In the genomic region with DNA sequence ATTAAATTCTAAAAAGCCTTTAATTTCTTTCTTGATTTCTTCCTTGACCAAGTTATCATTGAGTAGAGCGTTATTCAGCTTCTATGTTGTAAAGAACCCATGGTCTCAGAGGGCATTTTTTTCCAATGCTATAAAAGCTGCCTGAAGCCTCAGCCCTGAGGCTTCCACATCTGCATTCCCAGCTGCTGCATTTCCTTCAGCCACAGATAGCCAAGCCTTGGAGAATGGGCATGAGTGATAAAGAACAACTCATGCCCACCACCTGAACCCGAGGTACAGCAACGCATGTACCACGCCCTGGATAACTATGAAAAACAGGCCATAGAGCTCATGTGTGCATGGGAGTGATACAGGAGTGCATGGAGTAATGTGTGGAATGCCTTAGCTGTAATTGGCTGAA, we compare ENCODE assay signal across 27 mouse cellular contexts.
"Had no signal": no experiment of that assay in that cellular context is flagged by ENCODE, and none has a peak within 500 bp of the region (broad histone marks: within the 10 kb centered on the region; RNA-seq: fewer than 3 reads in every experiment).

No protein-coding gene starts in this region.

- ATAC-seq: forebrain, embryonic 13.5 days; forebrain, embryonic 14.5 days; forebrain, embryonic 15.5 days; forebrain, embryonic 16.5 days; forebrain, postnatal 0 days had no signal

- H3K27me3 ChIP-seq: embryonic facial prominence, embryonic 12.5 days; embryonic facial prominence, embryonic 13.5 days; embryonic facial prominence, embryonic 15.5 days; forebrain, embryonic 12.5 days; forebrain, embryonic 13.5 days; forebrain, embryonic 15.5 days had no signal

- H3K4me1 ChIP-seq: embryonic facial prominence, embryonic 10.5 days; embryonic facial prominence, embryonic 12.5 days; embryonic facial prominence, embryonic 13.5 days; embryonic facial prominence, embryonic 15.5 days; forebrain, embryonic 10.5 days; forebrain, embryonic 12.5 days; forebrain, embryonic 13.5 days; forebrain, embryonic 15.5 days had no signal

- H3K27ac ChIP-seq: embryonic facial prominence, embryonic 10.5 days; embryonic facial prominence, embryonic 12.5 days; embryonic facial prominence, embryonic 13.5 days; embryonic facial prominence, embryonic 15.5 days; forebrain, embryonic 10.5 days; forebrain, embryonic 12.5 days; forebrain, embryonic 13.5 days; forebrain, embryonic 15.5 days; heart, adult 2 months had no signal

- H3K9me3 ChIP-seq: embryonic facial prominence, embryonic 10.5 days; embryonic facial prominence, embryonic 12.5 days; embryonic facial prominence, embryonic 13.5 days; embryonic facial prominence, embryonic 15.5 days; forebrain, embryonic 10.5 days; forebrain, embryonic 12.5 days; forebrain, embryonic 13.5 days; forebrain, embryonic 15.5 days had no signal

- H3K4me2 ChIP-seq: embryonic facial prominence, embryonic 12.5 days; embryonic facial prominence, embryonic 13.5 days; embryonic facial prominence, embryonic 15.5 days; forebrain, embryonic 12.5 days; forebrain, embryonic 13.5 days; forebrain, embryonic 15.5 days had no signal

- H3K4me3 ChIP-seq: embryonic facial prominence, embryonic 10.5 days; embryonic facial prominence, embryonic 12.5 days; embryonic facial prominence, embryonic 13.5 days; embryonic facial prominence, embryonic 15.5 days; erythroblast, embryonic 14.5 days; forebrain, embryonic 10.5 days; forebrain, embryonic 12.5 days; forebrain, embryonic 13.5 days; forebrain, embryonic 15.5 days; heart, adult 2 months had no signal

- DNase-seq: cerebellum, adult 8-10 months; cerebellum, adult 9-10 months; cerebellum, adult 9-11 months; cerebellum, postnatal 10 days; cerebellum, postnatal 14 days; cerebellum, postnatal 25 days; cerebellum, postnatal 36 days; embryo, embryonic 11 days; forebrain, postnatal 0 days; gastrocnemius, postnatal 10 days; gastrocnemius, postnatal 14 days; gastrocnemius, postnatal 25 days; gastrocnemius, postnatal 36 days; heart, adult 11 months; heart, adult 18-20 months; heart, adult 2 months had no signal

- H3K36me3 ChIP-seq: embryonic facial prominence, embryonic 10.5 days; embryonic facial prominence, embryonic 12.5 days; embryonic facial prominence, embryonic 13.5 days; embryonic facial prominence, embryonic 15.5 days; forebrain, embryonic 10.5 days; forebrain, embryonic 12.5 days; forebrain, embryonic 15.5 days had no signal

- H3K9ac ChIP-seq: embryonic facial prominence, embryonic 12.5 days; embryonic facial prominence, embryonic 13.5 days; embryonic facial prominence, embryonic 15.5 days; forebrain, embryonic 12.5 days; forebrain, embryonic 13.5 days; forebrain, embryonic 15.5 days; forebrain, postnatal 0 days had no signal
